In the genomic region with DNA sequence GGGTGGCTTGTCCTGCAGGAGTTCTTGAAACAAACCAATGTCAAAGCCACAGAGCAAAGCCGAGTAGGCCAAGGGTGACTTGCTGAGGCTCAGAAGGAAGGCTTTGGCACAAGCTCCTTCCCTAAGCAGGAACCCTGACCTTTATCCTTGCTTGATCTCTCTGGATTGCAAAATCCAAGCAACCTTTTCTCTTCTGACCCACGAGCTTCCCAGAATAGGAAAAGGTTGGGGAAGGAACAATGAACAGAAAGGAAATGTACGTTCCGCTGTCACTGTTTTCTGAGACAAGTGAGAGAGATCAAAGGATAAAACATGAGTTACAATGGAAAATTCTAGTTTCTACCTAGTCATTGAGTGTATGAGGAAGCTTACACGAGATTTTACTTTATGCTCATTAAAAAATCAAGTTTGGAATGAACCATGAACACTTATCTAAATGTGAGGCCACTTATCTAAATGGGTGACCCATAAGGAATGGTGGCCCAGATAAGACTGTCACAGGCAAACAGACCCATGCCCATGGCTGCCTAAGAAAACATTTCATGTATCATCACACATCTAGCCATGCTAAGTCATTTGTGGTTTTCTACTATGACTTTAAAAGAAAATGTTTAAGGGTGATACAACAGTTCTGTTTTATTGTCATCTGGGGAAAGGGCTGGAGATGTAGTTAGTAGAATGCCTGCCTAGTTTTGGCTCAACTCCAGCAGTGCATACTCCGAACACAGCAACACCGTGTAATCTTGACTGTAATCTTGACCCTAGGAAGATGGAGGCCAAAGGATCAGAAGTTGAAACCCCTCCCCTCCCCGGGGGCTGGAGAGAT, we compare ENCODE assay signal across 12 mouse cellular contexts.
DNase-seq lines count a peak whose midpoint lies in the region; ATAC-seq and TF ChIP-seq lines count a peak whose summit lies in the region.
"Had no signal": no experiment of that assay in that cellular context is flagged by ENCODE, and none has a peak within 500 bp of the region (broad histone marks: within the 10 kb centered on the region; RNA-seq: fewer than 3 reads in every experiment).

No protein-coding gene starts in this region.

- no peaks in the 10 kb centered on the region for H3K79me2 ChIP-seq in CH12.LX (replicated peaks; ENCODE audit: control insufficient read depth, extremely low read depth, insufficient read depth, poor library complexity, severe bottlenecking)
- H3K79me2 ChIP-seq in liver, adult 2 months (ENCODE audit: control insufficient read depth, insufficient read depth, low read length), result no peaks in the 10 kb centered on the region

- in situ Hi-C loops in CH12.LX (cut with MboI; ENCODE audit: low pct_ligation_motif_present, low pct_unique_long_range_greater_than_20kb, low sequenced_read_pairs), result no loop called here

- TF ChIP-seq POLR2A in CH12.LX (IDR thresholded peaks at IDR 0.05; ENCODE audit: low read depth, low read length), result no peak
- TF ChIP-seq POLR2A in liver, adult 2 months (IDR thresholded peaks at IDR 0.05; ENCODE audit: extremely low read depth, insufficient read depth, low read length), result no peak

- ATAC-seq in hematopoietic stem cell, adult 5-6 weeks (replicated peaks in 1 of 2; ENCODE audit: insufficient read depth in 1 of 2, low FRiP score in 2 of 2, low TSS enrichment in 1 of 2, low read depth in 1 of 2, poor library complexity in 2 of 2, severe bottlenecking in 2 of 2), result peak; percentile 13 to 22; a peak in 3 of 4 replicates
- ATAC-seq in midbrain, embryonic 15.5 days (replicated peaks), result no peak

- no peak overlapping the region for H3K9ac ChIP-seq in CH12.LX (ENCODE audit: insufficient read depth, low read depth)
- H3K9ac ChIP-seq in liver, adult 2 months (ENCODE audit: low read depth, low read length), result no peak overlapping the region
- H3K9ac ChIP-seq in midbrain, embryonic 15.5 days, result no peak overlapping the region
- H3K9ac ChIP-seq: forebrain, embryonic 12.5 days had no signal

- H3K27ac ChIP-seq in CH12.LX (ENCODE audit: insufficient read depth, low read depth), result no peak overlapping the region
- H3K27ac ChIP-seq in liver, adult 2 months (replicated peaks; ENCODE audit: insufficient read depth, low read depth, low read length), result peak overlapping the region; percentile 40
- H3K27ac ChIP-seq in forebrain, embryonic 10.5 days, result no peak overlapping the region
- no peak overlapping the region for H3K27ac ChIP-seq in midbrain, embryonic 15.5 days
- H3K27ac ChIP-seq: forebrain, embryonic 12.5 days; left cerebral cortex, adult 2 months had no signal

- H3K4me2 ChIP-seq in CH12.LX (ENCODE audit: insufficient read depth, low read depth, poor library complexity, severe bottlenecking), result no peak overlapping the region
- H3K4me2 ChIP-seq in midbrain, embryonic 15.5 days, result no peak overlapping the region
- H3K4me2 ChIP-seq: forebrain, embryonic 12.5 days had no signal

- dilution Hi-C loops in CH12.LX (cut with MboI; ENCODE audit: extremely low pct_ligation_motif_present, extremely low pct_unique_long_range_greater_than_20kb, low sequenced_read_pairs), result no loop called here

- TF ChIP-seq CTCF in CH12.LX (conservative IDR thresholded peaks at IDR 0.05 in 1 of 2, IDR thresholded peaks at IDR 0.05 in 1 of 2; ENCODE audit: low read depth in 2 of 2, low read length in 2 of 2), result no peak
- no peak for TF ChIP-seq CTCF in liver, adult 2 months (IDR thresholded peaks at IDR 0.05; ENCODE audit: low read depth, low read length)

- no peaks in the 10 kb centered on the region for H3K36me3 ChIP-seq in CH12.LX (replicated peaks in 1 of 2; ENCODE audit: control insufficient read depth in 1 of 2, insufficient read depth in 1 of 2, low read length in 1 of 2)
- H3K36me3 ChIP-seq in liver, adult 2 months (ENCODE audit: control insufficient read depth, insufficient read depth, low read length), result no peaks in the 10 kb centered on the region
- H3K36me3 ChIP-seq in forebrain, embryonic 10.5 days (replicated peaks), result no peaks in the 10 kb centered on the region
- no peaks in the 10 kb centered on the region for H3K36me3 ChIP-seq in midbrain, embryonic 15.5 days (replicated peaks)
- H3K36me3 ChIP-seq: forebrain, embryonic 12.5 days had no signal

- peaks cover 2 to 22% of the 10 kb centered on the region in 2 experiments; a peak in 3 of 4 replicates for H3K4me1 ChIP-seq in CH12.LX (ENCODE audit: control insufficient read depth in 1 of 2, insufficient read depth in 2 of 2)
- peaks cover 13% of the 10 kb centered on the region for H3K4me1 ChIP-seq in liver, adult 2 months (ENCODE audit: control insufficient read depth, insufficient read depth, low read length)
- 0 out of 2 replicates have a peak, but pooled peaks cover under 1% of the 10 kb centered on the region for H3K4me1 ChIP-seq in forebrain, embryonic 10.5 days
- H3K4me1 ChIP-seq in midbrain, embryonic 15.5 days, result no peaks in the 10 kb centered on the region
- H3K4me1 ChIP-seq: forebrain, embryonic 12.5 days had no signal

- TF ChIP-seq EP300 in CH12.LX (IDR thresholded peaks at IDR 0.05; ENCODE audit: low read length), result peak; percentile 30; the same call in 1 of the 2 replicates

- H3K27me3 ChIP-seq in CH12.LX (replicated peaks), result no peaks in the 10 kb centered on the region
- no peaks in the 10 kb centered on the region for H3K27me3 ChIP-seq in liver, adult 2 months (ENCODE audit: control insufficient read depth, insufficient read depth, low read length)
- H3K27me3 ChIP-seq in forebrain, embryonic 10.5 days (ENCODE audit: poor library complexity, severe bottlenecking), result no peaks in the 10 kb centered on the region
- H3K27me3 ChIP-seq in midbrain, embryonic 15.5 days (replicated peaks), result no peaks in the 10 kb centered on the region
- H3K27me3 ChIP-seq: forebrain, embryonic 12.5 days had no signal

- no peak for TF ChIP-seq RAD21 in CH12.LX (IDR thresholded peaks at IDR 0.05; ENCODE audit: low read depth, low read length)

- no peak overlapping the region for H3K4me3 ChIP-seq in CH12.LX (replicated peaks in 1 of 3; ENCODE audit: low read depth in 2 of 3, low read length in 2 of 3, poor library complexity in 1 of 3)
- H3K4me3 ChIP-seq in liver, adult 2 months (ENCODE audit: insufficient read depth, low read depth, low read length), result no peak overlapping the region
- no peak overlapping the region for H3K4me3 ChIP-seq in forebrain, embryonic 10.5 days
- no peak overlapping the region for H3K4me3 ChIP-seq in midbrain, embryonic 15.5 days
- H3K4me3 ChIP-seq: forebrain, embryonic 12.5 days; left cerebral cortex, adult 2 months had no signal

- peak; percentile 75 to 94 for DNase-seq in adrenal gland, adult (ENCODE audit: inconsistent age in 2 of 2, low spot score in 1 of 2)
- no peak for DNase-seq in adrenal gland, postnatal 4 days (ENCODE audit: low spot score in 2 of 2)
- no peak for DNase-seq in CH12.LX (ENCODE audit: extremely low read depth)
- peak; percentile 95 for DNase-seq in liver, adult 2 months (ENCODE audit: extremely low read depth, low read depth, low spot score)
- DNase-seq in spleen, postnatal 14 days (ENCODE audit: low spot score in 2 of 2), result no peak
- DNase-seq in forebrain, embryonic 10.5 days (ENCODE audit: extremely low spot score, low spot score), result no peak
- DNase-seq: cerebellum, postnatal 14 days; right cerebral cortex, adult 18-20 months had no signal

- 29% methylated on average over 8 of the region's 8 CpGs for WGBS in liver, adult 2 months
- WGBS in forebrain, embryonic 10.5 days, result 84% methylated on average over 8 of the region's 8 CpGs
- 75% methylated on average over 8 of the region's 8 CpGs for WGBS in midbrain, embryonic 15.5 days

- peaks cover 3% of the 10 kb centered on the region for H3K9me3 ChIP-seq in CH12.LX (replicated peaks; ENCODE audit: low read length)
- no peaks in the 10 kb centered on the region for H3K9me3 ChIP-seq in forebrain, embryonic 10.5 days
- H3K9me3 ChIP-seq in midbrain, embryonic 15.5 days, result no peaks in the 10 kb centered on the region
- H3K9me3 ChIP-seq: forebrain, embryonic 12.5 days had no signal

TF ChIP-seq in CH12.LX, 34 proteins besides CTCF, POLR2A, EP300 and RAD21:
- TF ChIP-seq JUND (conservative IDR thresholded peaks at IDR 0.05; ENCODE audit: low read depth, low read length) (no peak), USF2 (conservative IDR thresholded peaks at IDR 0.05; ENCODE audit: low read depth, low read length) (no peak), MYC (IDR thresholded peaks at IDR 0.05; ENCODE audit: low read depth, low read length) (no peak), NELFE (IDR thresholded peaks at IDR 0.05; ENCODE audit: low read depth, low read length) (no peak), MAX (IDR thresholded peaks at IDR 0.05; ENCODE audit: low read length) (no peak), TCF12 (IDR thresholded peaks at IDR 0.05; ENCODE audit: low read depth, low read length) (no peak), ELF1 (IDR thresholded peaks at IDR 0.05; ENCODE audit: low read depth, low read length) (no peak), ZC3H11A (IDR thresholded peaks at IDR 0.05; ENCODE audit: low read depth, low read length) (no peak), KAT2A (IDR thresholded peaks at IDR 0.05; ENCODE audit: insufficient replicate concordance, low read length) (no peak), NRF1 (IDR thresholded peaks at IDR 0.05; ENCODE audit: low read depth, low read length) (no peak), ZNF384 (IDR thresholded peaks at IDR 0.05; ENCODE audit: low read depth, low read length) (no peak), CHD1 (IDR thresholded peaks at IDR 0.05; ENCODE audit: low read depth, low read length) (no peak), MAZ (IDR thresholded peaks at IDR 0.05; ENCODE audit: low read depth, low read length) (no peak), PAX5 (IDR thresholded peaks at IDR 0.05; ENCODE audit: low read length) (no peak)

Comparison
In these comparisons a context has a peak if more than half of its experiments do, and no peak if none do; other contexts are left out.
1. DNase-seq: peak in adrenal gland, adult (2 of 2) and liver, adult 2 months (single experiment); none in adrenal gland, postnatal 4 days (0 of 2), CH12.LX (single experiment), spleen, postnatal 14 days (0 of 2) and forebrain, embryonic 10.5 days (single experiment).